Mouse (Mus musculus): ENCODE measurements around the gene Glb1l2.

Gene Glb1l2

GRCm38 (mm10) chr9:26805935-26806666 is at the start of gene Glb1l2:
Glb1l2 (minus strand) TSS chr9:26806468.
- DNase-seq: peak; percentile 81

- DNase-seq: no peak
Measured at GRCm38 (mm10) chr9:26831089-26831488, 24.8 kb upstream of the Glb1l2 start.

- no peak for DNase-seq
Measured at GRCm38 (mm10) chr9:26819942-26820341, 13.7 kb upstream of the Glb1l2 start.

- no peak for DNase-seq
Measured at GRCm38 (mm10) chr9:26808735-26809134, 2.5 kb upstream of the Glb1l2 start.

DNA sequence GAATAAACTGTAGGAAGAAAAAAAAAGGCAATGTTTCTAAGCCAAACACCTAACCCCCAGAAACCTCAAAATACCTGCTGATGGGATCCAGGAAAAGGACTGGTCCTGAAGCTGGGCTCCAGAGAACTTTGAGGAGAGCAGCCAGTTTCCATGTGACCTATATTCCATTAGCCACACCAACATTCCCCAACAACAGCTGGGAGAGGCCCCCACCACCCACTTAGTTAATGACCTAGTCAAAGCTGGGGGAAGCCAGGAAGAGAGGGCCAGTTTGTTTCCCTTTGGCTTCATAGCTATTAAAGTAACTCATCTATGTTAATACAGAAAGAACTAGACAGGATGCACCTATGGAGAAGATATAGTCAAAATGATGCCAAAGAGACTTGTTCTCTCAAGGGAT is 1.9 kb downstream of the Glb1l2 start:
- DNase-seq: no peak

DNA sequence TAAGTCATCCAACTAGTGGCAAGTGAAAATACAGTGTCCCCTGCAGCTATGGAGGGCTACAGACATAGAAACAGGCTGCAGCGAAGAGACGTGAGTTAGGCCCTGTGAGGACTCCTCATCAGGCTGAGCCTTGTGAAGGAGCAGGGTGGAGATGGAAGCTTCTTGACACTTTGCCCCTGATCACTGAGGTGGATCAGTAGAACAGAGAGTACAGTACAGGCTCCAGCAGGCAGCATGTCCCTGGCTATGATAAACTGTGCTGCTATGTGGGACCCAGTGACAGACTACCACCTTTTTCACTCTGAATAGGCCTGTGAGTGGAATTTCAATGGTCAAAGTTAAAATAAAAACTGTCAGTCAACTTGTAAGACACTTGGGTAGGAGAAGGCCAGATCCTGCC is 5.9 kb downstream of the Glb1l2 start:
- DNase-seq: no peak

DNA sequence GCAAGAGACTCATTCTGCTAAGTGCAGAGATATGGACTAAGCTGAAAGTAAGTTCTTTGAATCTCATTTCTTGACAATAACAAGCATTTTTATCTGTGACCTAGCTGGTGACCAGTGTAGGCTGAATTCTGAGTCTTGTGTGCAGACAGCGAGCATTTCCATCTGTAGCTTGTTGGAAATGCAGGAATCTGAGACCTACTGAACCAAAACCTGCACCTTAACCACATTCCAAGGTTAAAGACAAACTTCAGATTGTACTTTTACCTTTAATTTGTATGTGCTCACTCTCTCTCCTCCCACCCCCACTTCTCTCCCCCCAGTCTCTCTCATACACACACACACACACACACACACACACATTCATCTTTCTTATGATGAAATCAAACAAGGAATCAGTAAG is 7.5 kb downstream of the Glb1l2 start:
- no peak for DNase-seq

DNA sequence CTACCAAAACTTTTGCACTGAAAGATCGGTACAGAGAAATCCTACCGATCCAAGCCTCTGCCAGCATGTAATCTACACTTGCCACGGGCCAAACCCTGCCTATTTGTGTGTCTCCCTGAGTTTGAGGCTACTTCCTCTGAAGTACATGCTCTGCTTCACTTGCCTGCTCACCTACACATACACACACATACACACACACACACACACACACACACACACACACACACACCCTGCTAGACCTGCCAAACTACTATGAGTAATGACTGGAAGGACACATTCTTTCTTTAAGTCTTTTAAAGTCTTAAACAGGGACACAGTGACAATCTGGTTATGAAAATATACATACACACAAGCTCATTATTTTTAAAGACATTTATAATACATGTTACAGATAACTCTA is 8.1 kb downstream of the Glb1l2 start:
- no peak for DNase-seq

DNA sequence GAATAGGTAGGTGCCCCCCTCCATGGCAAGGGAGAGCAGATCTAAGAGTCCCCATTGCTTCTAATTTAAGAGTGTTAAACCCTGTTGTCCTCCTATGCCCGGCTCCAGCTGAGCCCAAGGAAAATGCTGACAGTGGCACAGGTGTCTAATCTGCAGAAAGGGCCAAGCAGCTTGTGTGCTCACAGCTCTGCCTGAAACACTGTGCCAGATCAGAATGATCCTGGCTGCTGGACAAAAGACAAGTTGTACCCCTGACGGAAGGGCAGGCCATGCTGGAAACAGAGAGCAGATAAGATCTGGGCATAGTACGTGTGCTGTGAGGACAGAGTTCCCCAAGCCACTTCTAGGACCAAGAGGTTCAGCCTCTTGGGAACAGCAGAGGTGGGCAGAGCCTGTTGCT is 13.4 kb downstream of the Glb1l2 start:
- no peak for DNase-seq

DNA sequence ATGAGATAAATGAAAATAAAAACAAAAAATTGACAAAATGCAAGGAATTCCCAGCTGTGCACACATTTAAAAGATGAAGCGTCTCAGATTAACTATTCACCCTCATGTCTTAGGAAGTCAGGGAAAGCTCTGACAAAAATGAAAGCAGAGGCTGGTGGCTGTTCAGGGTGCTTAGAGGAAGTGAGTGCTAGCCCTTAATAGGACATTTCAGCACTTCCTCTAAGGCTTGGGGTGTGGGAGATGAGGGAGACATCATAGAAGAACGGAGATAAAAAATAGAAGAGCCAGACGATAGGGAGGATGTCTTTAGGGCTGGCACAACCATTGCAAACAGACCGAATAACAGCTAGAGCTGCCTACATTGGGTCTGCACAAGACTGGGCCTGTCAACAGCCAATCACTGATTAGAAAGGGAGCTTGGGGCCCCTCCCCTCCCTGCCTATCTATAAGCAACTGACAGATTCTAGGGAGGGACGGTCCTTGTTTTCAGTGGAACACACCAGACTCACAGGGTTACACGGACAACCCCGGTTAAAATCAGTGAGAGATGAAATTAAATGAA is 22.8 kb downstream of the Glb1l2 start:
- DNase-seq: no peak

DNA sequence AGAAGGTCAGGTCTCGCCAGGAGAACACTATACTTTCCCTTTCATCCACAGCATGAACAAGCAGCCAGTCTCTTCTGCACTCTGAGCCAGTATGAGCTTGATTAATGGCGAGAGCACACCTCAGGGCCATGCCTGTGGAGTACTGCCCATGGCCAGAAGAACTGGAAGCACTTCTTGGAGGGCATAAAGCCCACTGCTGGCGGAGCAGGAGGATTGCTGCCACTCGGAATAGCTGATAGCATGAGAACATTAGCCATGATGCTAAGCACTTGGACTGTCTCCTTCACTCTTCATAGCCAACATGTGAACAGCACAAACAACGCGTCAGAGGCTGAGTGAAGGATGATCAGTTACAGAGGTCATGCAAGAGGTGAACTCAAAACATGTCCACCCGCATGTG is 27.8 kb downstream of the Glb1l2 start:
- no peak for DNase-seq

DNA sequence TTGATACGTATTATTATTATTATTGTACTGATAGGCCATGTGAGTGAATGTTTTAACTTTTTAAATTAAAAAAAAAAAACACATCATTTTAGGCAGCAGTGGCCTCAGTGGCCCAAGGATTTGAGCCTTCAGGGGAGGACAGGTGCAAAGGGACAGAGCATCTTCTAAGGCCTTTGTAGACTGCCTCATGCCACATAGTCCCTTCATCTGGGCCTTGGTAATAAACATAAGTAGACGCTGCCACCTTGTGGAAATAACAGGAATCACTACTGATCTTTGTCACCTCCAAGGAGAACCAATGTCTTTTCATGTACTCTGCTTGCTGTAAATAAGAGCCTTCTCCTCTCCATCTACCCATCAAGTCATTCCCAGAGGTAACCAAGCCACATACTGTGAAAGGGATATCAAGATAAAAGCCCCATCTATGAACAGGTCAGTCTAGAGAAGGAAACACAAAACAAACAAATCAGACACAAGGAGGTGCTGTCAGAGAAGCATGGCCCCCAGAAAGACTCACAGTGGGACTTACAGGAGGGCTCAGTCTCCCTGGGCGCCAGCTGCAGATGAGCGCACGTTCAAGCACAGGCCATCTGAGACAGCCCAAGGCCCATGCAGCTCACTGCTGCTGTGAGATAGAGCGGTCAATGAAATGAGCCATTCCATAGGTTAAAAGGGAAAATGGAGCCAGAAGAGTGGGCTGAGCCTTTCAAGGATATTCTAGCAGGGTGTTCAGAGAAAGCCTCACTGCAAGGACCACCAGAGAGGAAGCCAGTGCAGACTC is 30.0 kb downstream of the Glb1l2 start:
- peak; percentile 68 for DNase-seq

DNA sequence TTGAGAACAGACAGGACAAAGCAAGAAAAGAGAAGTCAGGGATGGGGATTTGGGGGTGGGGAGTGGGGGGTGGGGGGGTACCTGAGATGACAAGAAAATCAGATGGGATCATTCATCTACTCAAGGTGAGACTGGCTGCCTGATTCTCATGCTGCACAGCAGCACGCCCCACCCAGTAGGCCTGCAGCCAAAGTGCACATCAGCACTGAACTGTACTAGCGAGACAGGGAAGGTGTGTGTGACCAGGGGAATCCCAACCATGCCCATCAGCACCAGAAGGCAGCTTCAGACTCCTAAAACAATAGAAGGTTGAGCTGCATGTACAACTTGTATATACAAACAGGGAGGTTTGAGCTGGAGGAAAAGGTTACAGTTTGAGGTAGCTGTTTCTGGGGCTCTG is 30.6 kb downstream of the Glb1l2 start:
- no peak for DNase-seq

DNA sequence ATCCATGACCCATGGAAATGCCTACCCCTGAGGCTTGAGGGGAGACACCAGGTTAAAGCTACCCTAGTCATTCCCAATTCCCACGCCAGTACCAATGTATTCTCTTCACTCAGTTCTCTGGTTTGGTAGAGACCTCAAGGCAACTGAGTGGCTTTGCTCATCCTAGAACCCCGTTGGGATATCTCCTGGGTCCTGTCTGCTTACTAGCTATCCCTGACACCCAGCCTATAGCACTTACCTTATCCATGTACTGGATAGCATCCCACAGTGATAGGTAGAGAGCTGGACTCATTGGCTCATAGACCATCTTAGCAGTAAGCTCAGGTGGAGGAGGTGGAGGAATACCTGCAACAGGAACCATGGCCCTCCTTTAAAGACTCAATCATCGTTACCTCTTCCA is 38.1 kb downstream of the Glb1l2 start:
- DNase-seq: no peak

- DNase-seq: no peak
Measured at GRCm38 (mm10) chr9:26762477-26762876, 43.8 kb downstream of the Glb1l2 start.

GRCm38 (mm10) chr9:26760576-26760975 is 45.7 kb downstream of the Glb1l2 start:
- no peak for DNase-seq

- peak; percentile 80 for DNase-seq
Measured at GRCm38 (mm10) chr9:26760081-26760480, 46.2 kb downstream of the Glb1l2 start.

- no peak for DNase-seq
Measured at GRCm38 (mm10) chr9:26748893-26749292, 57.4 kb downstream of the Glb1l2 start.

DNA sequence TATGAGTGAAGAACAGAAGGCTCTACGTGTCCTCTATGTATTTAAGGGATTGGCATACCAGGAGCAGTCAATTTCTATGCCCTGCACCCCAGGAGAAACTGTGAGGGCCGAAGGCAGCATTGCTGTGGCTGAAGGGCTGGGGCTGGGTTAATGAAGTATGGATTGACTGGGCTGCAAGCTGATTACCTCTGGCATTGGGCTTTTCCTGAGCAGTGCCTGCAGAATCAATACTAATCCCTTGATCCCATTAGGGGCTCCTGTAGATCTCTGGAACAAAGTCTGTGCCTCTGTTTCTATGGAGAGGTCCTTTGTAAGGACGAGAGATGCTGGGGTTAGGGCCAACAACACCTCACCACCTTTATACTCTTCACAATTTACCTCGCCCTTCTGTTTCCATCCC is 59.1 kb downstream of the Glb1l2 start:
- DNase-seq: no peak

- peak; percentile 79 for DNase-seq
Measured at GRCm38 (mm10) chr9:26742817-26743216, 63.5 kb downstream of the Glb1l2 start.

DNA sequence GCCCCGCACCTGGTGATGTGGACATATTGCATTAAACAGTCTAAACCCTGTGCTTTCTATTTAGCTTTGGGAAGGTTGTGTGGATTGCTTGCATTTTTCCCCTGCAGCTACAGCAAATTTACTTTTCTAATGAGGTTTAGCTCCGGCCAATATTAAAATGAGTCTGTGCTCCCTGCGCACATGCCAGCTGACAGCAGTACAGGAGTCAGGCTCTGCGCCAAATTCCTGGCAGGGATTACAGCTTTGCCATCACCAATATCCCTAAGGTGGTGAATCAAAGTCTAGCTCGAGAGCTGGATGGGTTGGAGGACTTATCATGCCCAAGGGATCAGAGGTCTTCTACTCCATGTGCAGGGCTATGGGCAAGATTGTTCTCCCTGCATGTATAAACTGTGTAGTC is 69.2 kb downstream of the Glb1l2 start:
- DNase-seq: no peak

GRCm38 (mm10) chr9:26733986-26734385 is 72.3 kb downstream of the Glb1l2 start:
- no peak for DNase-seq

GRCm38 (mm10) chr9:26733206-26733891 is 72.9 kb downstream of the Glb1l2 start, which contains the start of gene B3gat1:
B3gat1 (plus strand) TSS chr9:26733728.
- peak; percentile 54 for DNase-seq

Data from right cerebral cortex, adult 18-20 months (tissue).